Mouse (Mus musculus) 3134 (cell line): ENCODE measurements at regions not wholly inside any gene's neighbourhood (a gene's known extent, or its start where the extent isn't known, plus 50 kb on each side); places are given as distances from the start of the nearest gene placed in this dataset.

Experiments
- DNase-seq: peaks from one replicate; pipeline ENCODE4 v3.0.0-alpha.2; 2011; ENCODE audit warnings: low spot score; ENCODE audit not compliant: insufficient read length; ENCODE audit errors: extremely low read depth

DNA sequence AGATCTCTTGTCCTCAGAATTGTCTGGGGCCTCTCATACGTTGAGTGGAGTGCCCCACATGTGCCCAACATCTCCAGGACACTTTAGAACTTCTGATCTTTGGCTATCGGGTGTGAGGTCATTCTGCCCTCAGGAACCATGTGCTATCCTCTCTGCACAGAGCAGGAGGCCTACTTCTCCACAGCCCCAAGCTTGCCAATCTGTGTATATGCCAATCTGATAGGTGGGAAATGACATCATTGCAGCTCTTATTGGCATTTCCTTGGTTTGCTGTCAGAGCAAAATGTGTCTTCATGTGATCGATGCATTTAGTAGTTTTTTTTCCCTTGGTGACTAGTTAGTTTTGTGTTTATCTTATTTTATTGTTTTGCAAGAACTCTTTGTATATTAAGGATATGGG is 108.8 kb upstream of the Ptpn1 start:
- no peak for DNase-seq

DNA sequence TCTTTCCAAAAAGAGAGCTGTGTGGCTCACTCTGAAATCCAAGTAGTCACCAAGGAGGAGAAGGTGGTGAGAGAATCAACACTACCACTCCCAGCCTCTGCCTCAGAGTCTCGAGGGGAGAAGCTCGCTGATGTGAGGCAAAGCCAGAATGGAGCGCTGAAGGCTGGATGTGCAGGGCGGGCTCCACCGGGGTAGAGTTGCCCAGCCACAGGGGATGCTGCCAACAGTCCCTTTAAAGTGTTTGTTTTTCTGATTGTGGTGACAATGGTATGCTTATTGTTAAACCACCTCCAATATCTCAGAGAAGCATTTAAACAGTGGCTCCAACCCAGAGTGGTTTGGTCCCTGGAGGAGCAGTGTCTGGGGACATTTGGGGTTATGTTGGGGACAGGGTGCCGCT is 110.7 kb upstream of the Ptpn1 start:
- no peak for DNase-seq

DNA sequence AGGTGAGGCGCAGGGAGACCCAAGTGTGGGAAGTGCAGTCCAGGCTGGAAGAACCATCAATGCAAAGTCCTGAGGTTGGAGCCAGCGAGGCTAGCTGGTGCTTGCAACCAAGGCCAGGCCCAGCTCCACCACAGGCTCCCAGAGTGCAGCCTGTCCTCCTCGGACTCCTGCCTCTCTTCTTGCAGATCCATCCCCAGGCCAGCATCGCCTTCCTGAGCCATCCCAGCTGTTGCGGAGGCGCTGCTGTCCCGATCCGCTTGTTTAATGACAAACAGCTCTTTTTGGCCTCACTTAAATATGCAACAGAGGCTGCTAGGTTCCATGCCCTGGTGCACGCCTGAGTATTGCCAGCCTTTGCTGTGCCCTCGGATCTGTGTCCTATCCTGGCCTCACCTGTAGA is 113.1 kb upstream of the Ptpn1 start:
- DNase-seq: no peak

- peak; percentile 73 for DNase-seq
These were observed 114.8 kb upstream of the Ptpn1 start for GRCm38 (mm10) chr2:167817030-167817429.

GRCm38 (mm10) chr2:167815123-167815522 is 116.7 kb upstream of the Ptpn1 start:
- DNase-seq: no peak

GRCm38 (mm10) chr2:167809256-167809655 is 119.6 kb upstream of the Tmem189 start:
- DNase-seq: no peak

DNA sequence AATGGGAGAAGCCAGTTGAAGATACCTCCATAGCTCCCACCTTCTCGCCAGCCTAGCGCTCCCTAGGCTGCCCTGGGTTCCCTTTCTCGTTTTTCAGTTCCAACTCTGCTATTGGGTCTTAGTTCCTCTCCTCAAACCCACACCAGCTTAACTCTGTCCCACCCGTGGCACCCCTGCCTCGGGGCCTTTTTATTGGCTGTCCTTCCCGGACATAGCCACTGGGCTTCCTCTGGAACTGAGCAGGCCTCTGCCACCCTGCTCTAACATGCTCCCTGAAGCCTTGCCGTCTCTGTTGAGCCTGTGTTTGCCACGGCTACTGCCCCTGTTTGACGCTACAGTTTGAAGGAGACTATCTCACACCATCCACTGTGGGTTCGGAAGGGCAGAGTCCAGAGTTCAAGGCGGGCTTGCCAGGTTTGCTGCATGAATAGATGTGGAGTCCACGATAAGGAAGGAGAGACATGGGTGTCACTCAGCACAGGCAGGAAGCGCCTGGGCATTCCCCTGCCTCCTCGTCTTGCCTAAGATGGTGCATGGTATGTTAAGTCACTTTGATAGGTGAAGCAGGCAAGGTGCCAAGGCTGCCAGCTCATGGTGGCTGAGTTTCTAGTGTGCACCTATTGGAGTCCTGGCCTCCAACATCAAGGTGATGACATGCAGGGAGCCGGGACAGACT is 116.1 kb upstream of the Tmem189 start:
- no peak for DNase-seq

GRCm38 (mm10) chr2:167804493-167805227 is 115.0 kb upstream of the Tmem189 start:
- no peak for DNase-seq

GRCm38 (mm10) chr2:167802494-167802893 is 112.9 kb upstream of the Tmem189 start:
- no peak for DNase-seq

- no peak for DNase-seq
These were observed 111.8 kb upstream of the Tmem189 start for GRCm38 (mm10) chr2:167801389-167801788.

GRCm38 (mm10) chr2:167800648-167801245 is 111.1 kb upstream of the Tmem189 start:
- DNase-seq: peak; percentile 69

GRCm38 (mm10) chr2:167799629-167800387 is 110.2 kb upstream of the Tmem189 start:
- DNase-seq: peak; percentile 56

DNA sequence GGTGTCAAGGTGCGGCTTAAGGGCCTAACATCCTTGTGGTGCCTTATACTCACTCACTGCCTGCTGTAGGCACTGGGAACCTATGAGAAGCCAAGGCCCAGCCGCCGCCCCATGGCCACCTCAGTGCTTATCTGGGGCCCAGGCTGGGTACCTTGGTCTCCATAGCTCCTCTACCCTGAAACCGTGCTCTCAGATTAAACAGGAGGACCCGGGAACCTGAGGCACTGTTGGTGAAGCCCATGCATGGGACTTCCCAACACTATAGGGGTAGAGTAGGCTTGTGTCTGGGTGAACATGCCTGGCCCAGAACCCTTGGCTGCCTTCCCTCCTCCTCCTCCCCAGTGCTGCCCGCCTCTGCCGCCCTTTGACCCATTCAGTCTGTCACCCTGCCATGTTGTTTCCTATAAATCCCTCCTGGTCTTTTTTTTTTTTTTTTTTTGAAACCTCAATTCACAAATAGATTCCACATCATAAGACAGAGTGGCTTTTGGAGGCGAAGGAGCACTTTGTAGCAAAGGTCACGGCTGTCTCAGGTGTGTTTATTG is 109.4 kb upstream of the Tmem189 start:
- DNase-seq: no peak

DNA sequence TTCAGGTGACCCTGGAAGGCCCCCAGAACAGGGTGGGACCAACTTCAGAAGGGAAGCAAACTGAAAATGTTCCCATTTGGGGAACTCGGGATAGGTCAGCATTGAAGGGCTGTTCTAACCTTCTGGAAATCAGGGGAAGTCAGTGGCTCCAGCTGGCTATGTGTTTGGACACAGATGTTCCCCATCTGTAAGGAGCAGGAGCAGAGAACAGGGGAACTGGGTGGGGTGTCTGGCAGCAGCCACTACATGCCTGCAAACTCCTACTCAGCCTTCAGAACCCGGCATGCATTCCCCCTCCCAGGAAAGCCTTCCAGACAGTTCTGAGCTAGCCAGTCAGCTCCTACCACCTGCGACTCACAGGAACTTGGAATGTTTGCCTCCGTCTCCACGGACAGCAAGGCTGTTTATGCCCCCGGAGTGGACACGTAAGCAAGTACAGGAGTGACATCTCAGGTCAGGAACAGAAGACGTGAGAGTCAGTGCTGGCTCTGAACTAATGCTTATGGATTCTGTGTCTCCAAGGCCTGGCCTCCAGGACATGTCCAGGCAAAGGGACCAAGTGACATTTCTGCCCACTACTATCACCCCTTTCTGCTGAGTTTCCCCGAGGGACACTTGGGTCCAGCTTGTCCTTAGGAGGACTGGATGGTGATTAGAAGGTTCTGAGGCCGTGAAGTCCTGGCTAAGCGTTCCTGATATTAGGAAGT is 108.6 kb upstream of the Tmem189 start:
- no peak for DNase-seq

- no peak for DNase-seq
These were observed 105.9 kb upstream of the Tmem189 start for GRCm38 (mm10) chr2:167795491-167795890.

DNA sequence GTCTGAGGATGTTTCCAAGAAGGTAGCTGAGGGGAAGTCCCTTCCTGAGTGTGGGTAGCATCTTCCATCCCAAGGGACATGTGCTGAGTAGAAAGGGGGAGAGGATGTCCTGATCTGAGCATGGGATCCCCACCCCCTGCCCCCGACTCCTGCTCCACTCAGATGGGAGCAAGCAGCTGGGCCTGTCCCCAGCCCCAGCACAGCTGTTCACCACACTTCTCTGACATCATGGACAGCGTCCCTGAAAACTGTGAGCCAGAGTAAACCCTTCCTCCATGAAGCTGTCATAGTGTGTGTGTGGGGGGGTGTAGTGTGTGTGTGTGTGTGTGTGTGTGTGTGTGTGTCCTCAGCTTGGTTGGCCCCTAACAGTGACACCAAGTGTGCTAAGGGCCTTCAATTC is 104.3 kb upstream of the Tmem189 start:
- no peak for DNase-seq

GRCm38 (mm10) chr2:167792753-167793152 is 103.1 kb upstream of the Tmem189 start:
- DNase-seq: no peak

GRCm38 (mm10) chr2:167792330-167792729 is 102.7 kb upstream of the Tmem189 start:
- no peak for DNase-seq

GRCm38 (mm10) chr2:167789471-167789923 is 99.9 kb upstream of the Tmem189 start:
- peak; percentile 96 for DNase-seq

GRCm38 (mm10) chr2:167786951-167787350 is 97.3 kb upstream of the Tmem189 start:
- no peak for DNase-seq
